Mouse (Mus musculus) liver, embryonic 12.5 days (tissue): Measurements from ENCODE around the gene Spata2. TPM values are rescaled to one million over a fixed set of nuclear protein-coding genes. Genes with fewer than 3 reads are reported as not detected.

Experiments
- ATAC-seq: fragments of 200-750 bp; cut with Nextera tagmentation; 2 replicates; pipeline ENCODE4 v1.8.0; 2017; ENCODE audit warnings: moderate number of reproducible peaks, mild to moderate bottlenecking, moderate library complexity
- H3K27ac ChIP-seq: fragments of 300-500 bp; sonication (generic); 2 replicates; pipeline ENCODE4 v1.5.1; 2016; ENCODE audit warnings: mild to moderate bottlenecking
- H3K27me3 ChIP-seq: fragments of 300-500 bp; sonication (generic); replicated peaks from 2 replicates; pipeline ENCODE4 v1.6.1; 2016; ENCODE audit warnings: mild to moderate bottlenecking, moderate library complexity
- H3K36me3 ChIP-seq: fragments of 300-500 bp; sonication (generic); 2 replicates; pipeline ENCODE4 v1.6.1; 2016; ENCODE audit warnings: mild to moderate bottlenecking, moderate library complexity
- H3K4me1 ChIP-seq: fragments of 300-500 bp; sonication (generic); 2 replicates; pipeline ENCODE4 v1.6.1; 2016
- H3K4me2 ChIP-seq: fragments of 300-500 bp; sonication (generic); 2 replicates; pipeline ENCODE4 v1.6.1; 2016; ENCODE audit warnings: mild to moderate bottlenecking, moderate library complexity
- H3K4me3 ChIP-seq: fragments of 300-500 bp; sonication (generic); 2 replicates; pipeline ENCODE4 v1.5.1; 2016; ENCODE audit warnings: mild to moderate bottlenecking, moderate library complexity
- H3K9ac ChIP-seq: fragments of 300-500 bp; sonication (generic); 2 replicates; pipeline ENCODE4 v1.6.1; 2016; ENCODE audit warnings: mild to moderate bottlenecking, moderate library complexity
- H3K9me3 ChIP-seq: fragments of 300-500 bp; sonication (generic); replicated peaks from 2 replicates; pipeline ENCODE4 v1.6.1; 2016; ENCODE audit warnings: mild to moderate bottlenecking, moderate library complexity
- whole genome bisulfite sequencing: fragments of 180-500 bp; shearing (Covaris S2); methylation state at CpG from one replicate; pipeline ENCODE4 v1.1.7; 2016; ENCODE audit not compliant: insufficient replicate concordance; 5-methylcytosine and 5-hydroxymethylcytosine counted together
- polyA plus RNA-seq: library from polyadenylated mRNA; unstranded; fragments of >200 nt; fragmentation: Nextera tagmentation; extraction: Ambion mirVana; gene quantifications from 2 replicates; pipeline ENCODE4 v1.2.1, GENCODE M21; 2016

Gene Spata2
- polyA plus RNA-seq, 1 experiment from 2014 or later = 11.0 TPM

DNA sequence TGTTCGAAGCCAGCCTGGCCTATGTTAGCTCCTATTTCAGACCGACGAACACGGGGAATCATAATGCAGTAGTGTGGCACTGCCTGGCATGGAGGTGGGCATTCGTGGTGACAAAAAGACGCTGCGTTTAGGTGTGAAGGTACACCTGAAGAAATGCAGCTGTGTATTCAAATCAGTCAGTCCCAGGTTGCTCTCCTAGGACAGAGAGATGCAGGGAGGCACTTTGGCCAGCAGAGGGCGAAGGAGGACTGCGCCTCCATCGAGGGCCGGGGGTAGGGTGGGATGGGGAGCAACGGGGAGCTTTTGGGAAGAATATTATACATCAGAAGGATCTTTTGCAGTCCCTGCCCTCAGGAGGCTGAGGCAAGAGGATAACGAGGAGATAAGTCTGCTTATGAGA, 39.4 kb upstream of the Spata2 start:
- H3K4me3 ChIP-seq = no peak overlapping the region
- no peak overlapping the region for H3K27ac ChIP-seq
- no peak for ATAC-seq
- peaks cover 35% of the 10 kb centered on the region for H3K27me3 ChIP-seq
- H3K4me1 ChIP-seq = peaks cover 18% of the 10 kb centered on the region
- no peak overlapping the region for H3K4me2 ChIP-seq
- H3K9ac ChIP-seq = no peak overlapping the region
- H3K36me3 ChIP-seq = no peaks in the 10 kb centered on the region
- no peaks in the 10 kb centered on the region for H3K9me3 ChIP-seq
- WGBS = 20% methylated on average over 13 of the region's 13 CpGs

- Histone ChIP-seq H3K27ac (no peak overlapping the region), H3K9me3 (no peaks in the 10 kb centered on the region), H3K4me1 (peaks cover 10% of the 10 kb centered on the region), H3K27me3 (peaks cover 26% of the 10 kb centered on the region), H3K9ac (no peak overlapping the region), H3K4me2 (no peak overlapping the region), H3K4me3 (no peak overlapping the region), H3K36me3 (no peaks in the 10 kb centered on the region)
- ATAC-seq = no peak
- WGBS = 66% methylated on average over 4 of the region's 4 CpGs
These were observed 37.8 kb upstream of the Spata2 start for GRCm38 (mm10) chr2:167530536-167530935.

DNA sequence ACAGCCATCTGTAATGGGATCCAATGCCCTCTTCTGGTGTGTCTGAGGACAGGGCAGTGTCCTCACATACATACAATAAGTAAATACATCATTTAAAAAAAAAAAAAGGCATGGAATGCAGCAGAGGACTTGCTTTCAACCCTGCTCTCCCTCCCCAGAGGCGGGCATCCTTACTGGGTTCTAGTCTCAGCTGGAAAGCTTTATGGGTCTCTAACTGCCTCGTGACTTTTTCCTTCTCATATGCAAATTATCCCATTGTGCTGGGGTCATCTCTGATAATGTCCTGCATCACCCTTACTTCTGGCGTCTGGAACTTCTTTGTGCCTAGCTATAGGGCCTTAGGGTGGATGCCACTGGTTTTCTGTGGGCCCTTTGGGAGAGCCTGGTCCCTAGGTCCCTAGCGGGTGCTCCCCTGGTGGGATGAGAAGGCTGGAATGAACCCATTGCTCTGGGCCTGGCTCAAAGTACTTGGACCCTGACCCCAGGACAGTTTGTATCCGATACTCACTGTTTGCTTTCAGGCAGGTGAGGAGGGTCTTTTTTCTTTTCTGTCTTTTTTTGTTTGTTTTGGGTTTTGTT, 37.3 kb upstream of the Spata2 start:
- Histone ChIP-seq H3K27me3 (peaks cover 22% of the 10 kb centered on the region), H3K36me3 (no peaks in the 10 kb centered on the region), H3K4me1 (peaks cover 10% of the 10 kb centered on the region), H3K9ac (no peak overlapping the region), H3K4me3 (no peak overlapping the region), H3K4me2 (no peak overlapping the region), H3K27ac (no peak overlapping the region), H3K9me3 (no peaks in the 10 kb centered on the region)
- ATAC-seq = no peak
- 56% methylated on average over 5 of the region's 5 CpGs for WGBS

- 19% methylated on average over 5 of the region's 5 CpGs for WGBS
- no peak overlapping the region for H3K4me3 ChIP-seq
These were observed 35.6 kb upstream of the Spata2 start for GRCm38 (mm10) chr2:167528278-167528677.

GRCm38 (mm10) chr2:167519606-167520252, 27.0 kb upstream of the Spata2 start:
- H3K4me3 ChIP-seq = no peak overlapping the region
- H3K9ac ChIP-seq = no peak overlapping the region
- WGBS = 61% methylated on average over 5 of the region's 5 CpGs
- no peak overlapping the region for H3K4me2 ChIP-seq
- H3K9me3 ChIP-seq = no peaks in the 10 kb centered on the region
- peaks cover 33% of the 10 kb centered on the region for H3K36me3 ChIP-seq
- no peak overlapping the region for H3K27ac ChIP-seq
- no peak for ATAC-seq
- H3K4me1 ChIP-seq = no peaks in the 10 kb centered on the region
- H3K27me3 ChIP-seq = no peaks in the 10 kb centered on the region

More at GRCm38 (mm10) chr2:167528278-167528677, 35.6 kb upstream of the Spata2 start:
- Histone ChIP-seq H3K27ac (no peak overlapping the region), H3K36me3 (no peaks in the 10 kb centered on the region), H3K9ac (no peak overlapping the region), H3K4me1 (peaks cover 10% of the 10 kb centered on the region), H3K4me2 (no peak overlapping the region), H3K9me3 (no peaks in the 10 kb centered on the region), H3K27me3 (peaks cover 20% of the 10 kb centered on the region)
- no peak for ATAC-seq

GRCm38 (mm10) chr2:167515688-167516087, 23.0 kb upstream of the Spata2 start:
- Histone ChIP-seq H3K27ac (no peak overlapping the region), H3K4me2 (no peak overlapping the region), H3K4me3 (no peak overlapping the region), H3K9me3 (no peaks in the 10 kb centered on the region), H3K4me1 (peaks cover 5% of the 10 kb centered on the region), H3K9ac (no peak overlapping the region), H3K27me3 (no peaks in the 10 kb centered on the region), H3K36me3 (peaks cover 74% of the 10 kb centered on the region)
- 74% methylated on average over 5 of the region's 5 CpGs for WGBS
- no peak for ATAC-seq

GRCm38 (mm10) chr2:167514641-167515040, 22.0 kb upstream of the Spata2 start:
- 88% methylated on average over 4 of the region's 4 CpGs for WGBS
- no peak overlapping the region for H3K4me2 ChIP-seq
- no peak overlapping the region for H3K9ac ChIP-seq
- no peak for ATAC-seq
- H3K27ac ChIP-seq = no peak overlapping the region
- no peak overlapping the region for H3K4me3 ChIP-seq
- peaks cover 83% of the 10 kb centered on the region for H3K36me3 ChIP-seq
- H3K4me1 ChIP-seq = peaks cover 15% of the 10 kb centered on the region
- no peaks in the 10 kb centered on the region for H3K27me3 ChIP-seq
- no peaks in the 10 kb centered on the region for H3K9me3 ChIP-seq

- H3K9me3 ChIP-seq = no peaks in the 10 kb centered on the region
- ATAC-seq = no peak
- H3K36me3 ChIP-seq = peaks cover 98% of the 10 kb centered on the region
- no peak overlapping the region for H3K27ac ChIP-seq
- no peak overlapping the region for H3K4me2 ChIP-seq
- WGBS = 75% methylated on average over 5 of the region's 5 CpGs
- no peaks in the 10 kb centered on the region for H3K27me3 ChIP-seq
- H3K4me3 ChIP-seq = no peak overlapping the region
- H3K4me1 ChIP-seq = peaks cover 24% of the 10 kb centered on the region
- no peak overlapping the region for H3K9ac ChIP-seq
These were observed 20.3 kb upstream of the Spata2 start for GRCm38 (mm10) chr2:167512970-167513369.

GRCm38 (mm10) chr2:167512365-167512764, 19.7 kb upstream of the Spata2 start:
- Histone ChIP-seq H3K9me3 (no peaks in the 10 kb centered on the region), H3K9ac (no peak overlapping the region), H3K4me1 (peaks cover 29% of the 10 kb centered on the region), H3K27me3 (no peaks in the 10 kb centered on the region), H3K36me3 (peaks cover 98% of the 10 kb centered on the region), H3K4me2 (no peak overlapping the region), H3K27ac (no peak overlapping the region), H3K4me3 (no peak overlapping the region)
- ATAC-seq = no peak
- 91% methylated on average over 9 of the region's 9 CpGs for WGBS

DNA sequence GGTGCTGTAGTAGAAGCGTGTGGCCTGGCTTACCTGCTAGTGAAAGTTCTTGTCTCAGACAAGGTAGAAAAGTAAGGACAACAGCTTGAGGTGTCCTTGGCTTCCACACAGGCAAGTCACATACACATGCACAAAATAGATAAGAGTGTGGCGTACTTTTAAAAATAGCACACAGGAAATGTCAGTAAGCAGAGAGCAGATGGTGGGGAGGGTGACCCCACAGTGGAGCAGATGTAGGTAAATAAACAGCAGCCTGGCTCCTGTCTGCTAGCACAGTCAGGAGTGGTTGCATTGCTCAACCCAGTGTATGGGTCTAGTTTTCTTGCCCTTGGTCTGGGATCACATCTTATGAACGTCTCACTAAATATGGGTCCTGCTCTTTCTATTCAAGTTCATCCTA, 17.8 kb upstream of the Spata2 start:
- no peaks in the 10 kb centered on the region for H3K27me3 ChIP-seq
- peaks cover 47% of the 10 kb centered on the region for H3K4me1 ChIP-seq
- H3K9me3 ChIP-seq = no peaks in the 10 kb centered on the region
- no peak overlapping the region for H3K4me3 ChIP-seq
- H3K36me3 ChIP-seq = peaks cover 92% of the 10 kb centered on the region
- H3K4me2 ChIP-seq = peak overlapping the region; percentile 6
- 18% methylated on average over 3 of the region's 3 CpGs for WGBS
- peak; percentile 81 for ATAC-seq
- H3K27ac ChIP-seq = peak overlapping the region; percentile 65
- peak overlapping the region; percentile 15; the same call in 1 of the 2 replicates for H3K9ac ChIP-seq

- Histone ChIP-seq H3K36me3 (peaks cover 78% of the 10 kb centered on the region), H3K4me2 (no peak overlapping the region), H3K4me1 (peaks cover 64% of the 10 kb centered on the region), H3K9ac (no peak overlapping the region), H3K9me3 (no peaks in the 10 kb centered on the region), H3K4me3 (no peak overlapping the region), H3K27me3 (no peaks in the 10 kb centered on the region), H3K27ac (no peak overlapping the region)
- ATAC-seq = no peak
- 75% methylated on average over 4 of the region's 4 CpGs for WGBS
These were observed 15.9 kb upstream of the Spata2 start for GRCm38 (mm10) chr2:167508569-167508968.

DNA sequence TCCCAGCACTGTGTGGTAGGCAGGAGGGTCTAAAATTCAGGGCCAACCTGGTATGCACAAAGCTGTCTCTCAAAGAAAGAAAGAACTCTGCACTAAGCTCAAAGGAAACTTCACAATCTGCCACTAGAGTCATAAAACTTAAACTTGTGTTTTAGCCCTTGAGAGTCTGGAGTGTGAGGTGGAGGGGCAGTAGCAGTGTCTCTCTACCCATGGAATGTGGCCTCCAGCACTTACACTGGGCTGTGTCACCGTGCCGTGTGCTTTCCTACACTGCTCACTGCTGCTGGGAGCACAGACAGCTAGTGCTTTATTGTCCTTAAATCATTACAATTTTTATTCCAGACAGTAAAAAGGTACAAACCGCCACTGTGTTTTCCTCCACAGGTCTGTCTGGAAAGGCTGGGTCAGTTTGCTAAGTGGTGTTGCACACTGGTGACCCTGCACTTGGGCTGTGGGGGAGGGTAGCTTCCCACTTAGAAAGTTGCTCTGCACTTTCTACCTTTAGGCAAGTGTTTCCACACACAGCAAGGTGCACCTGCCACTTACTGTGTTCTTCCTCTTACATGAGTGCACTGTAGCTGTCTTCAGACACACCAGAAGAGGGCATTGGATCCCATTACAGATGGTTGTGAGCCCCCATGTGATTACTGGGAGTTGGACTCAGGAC, 15.2 kb upstream of the Spata2 start:
- Histone ChIP-seq H3K36me3 (peaks cover 71% of the 10 kb centered on the region), H3K4me1 (peaks cover 66% of the 10 kb centered on the region), H3K4me3 (no peak overlapping the region), H3K27ac (no peak overlapping the region), H3K4me2 (no peak overlapping the region), H3K9ac (no peak overlapping the region), H3K9me3 (no peaks in the 10 kb centered on the region), H3K27me3 (no peaks in the 10 kb centered on the region)
- no peak for ATAC-seq
- 88% methylated on average over 3 of the region's 3 CpGs for WGBS
